Mouse (Mus musculus) cerebellum, postnatal 14 days (tissue): Measurements from ENCODE around the gene Rcbtb2.

Experiments
- DNase-seq, 2 experiments: peaks; one replicate each; pipeline ENCODE4 v3.0.0; 2021; ENCODE audit warnings: mixed read lengths in 2 of 2

Rcbtb2 gene

DNA sequence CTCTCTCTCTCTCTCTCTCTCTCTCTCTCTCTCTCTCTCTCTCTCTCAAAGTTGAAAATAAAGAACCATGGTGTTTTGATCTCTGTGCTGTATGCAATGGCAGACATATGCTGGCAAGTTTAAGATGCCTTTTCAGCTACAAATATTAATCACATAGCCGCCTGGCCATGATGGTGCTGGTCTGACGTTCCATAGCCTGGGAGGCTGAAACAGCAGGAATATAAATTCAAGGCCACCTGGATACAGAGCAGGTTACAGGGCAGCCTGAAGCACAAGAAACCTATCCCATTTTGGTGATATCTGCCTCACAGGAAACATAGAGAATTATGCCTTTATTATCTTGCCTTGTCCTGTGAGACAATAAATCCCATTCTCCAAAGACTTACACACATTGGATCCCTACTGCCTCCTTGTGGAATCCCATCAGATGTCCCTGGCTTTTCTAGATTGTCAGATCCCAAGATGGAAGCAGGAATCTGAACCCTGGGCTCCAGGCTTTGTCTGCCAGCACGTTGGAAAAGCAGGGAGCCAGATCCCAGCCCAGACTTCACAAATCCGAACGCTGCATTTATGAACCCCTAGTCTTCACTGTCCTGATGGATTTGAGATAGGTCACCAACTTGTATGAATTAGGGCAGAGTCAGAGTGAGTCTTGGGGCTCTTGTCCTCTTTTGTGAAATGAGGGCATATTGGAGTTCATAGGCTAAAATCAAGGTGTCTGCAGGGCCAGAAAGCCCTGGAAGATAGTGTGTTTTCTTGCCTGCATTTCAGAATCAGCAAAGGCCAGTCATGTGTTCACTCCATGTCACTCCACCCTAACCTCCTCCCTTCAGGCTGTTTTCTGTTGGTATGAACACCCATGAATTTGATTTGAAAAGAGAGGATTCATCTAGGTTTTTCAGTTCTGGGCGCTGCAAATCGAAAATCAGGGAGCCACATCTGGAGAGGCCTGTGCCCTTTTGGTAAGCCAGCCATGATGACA is 5.1 kb upstream of the Rcbtb2 start:
- no peak for DNase-seq

DNA sequence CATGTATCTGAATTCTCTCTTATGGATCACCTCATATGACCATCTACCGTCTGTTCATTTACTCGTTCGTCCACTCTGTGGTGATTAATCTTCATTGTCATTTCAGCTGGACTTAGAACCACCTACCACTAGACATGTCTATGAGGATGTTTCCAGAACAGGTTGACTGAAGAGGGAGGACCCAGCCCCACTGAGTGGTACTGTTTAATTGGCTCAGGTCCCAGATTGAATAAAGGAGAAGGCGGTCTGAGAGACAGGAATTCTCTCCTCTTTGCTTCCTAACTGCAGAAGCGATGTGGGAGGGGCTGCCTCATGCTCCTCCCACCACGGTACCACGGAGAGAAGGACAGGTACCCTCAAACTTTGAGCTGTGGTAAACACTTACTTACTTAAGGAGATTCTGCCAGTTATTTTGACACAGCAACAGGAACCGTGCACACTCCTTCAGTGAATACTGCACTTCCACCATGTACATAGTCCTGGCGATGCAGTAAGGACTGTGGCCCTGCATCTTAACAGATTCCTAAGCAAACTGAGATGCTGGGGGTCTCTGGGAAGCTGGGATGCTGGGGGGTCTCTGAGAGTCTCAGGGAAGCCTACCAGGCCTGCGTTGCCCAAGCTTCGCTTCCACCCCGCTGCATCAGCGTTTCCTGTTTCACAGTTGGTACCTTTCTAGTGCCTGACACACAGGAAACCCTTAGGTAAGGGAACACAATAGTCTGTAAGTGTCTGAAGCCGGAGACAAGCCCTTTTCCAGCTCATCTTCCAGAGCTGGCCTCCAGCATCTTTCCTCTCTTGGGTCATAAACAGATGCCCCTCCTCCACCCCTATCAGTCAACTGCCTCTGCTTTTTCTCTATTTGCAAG is 4.1 kb upstream of the Rcbtb2 start:
- DNase-seq, result no peak

DNA sequence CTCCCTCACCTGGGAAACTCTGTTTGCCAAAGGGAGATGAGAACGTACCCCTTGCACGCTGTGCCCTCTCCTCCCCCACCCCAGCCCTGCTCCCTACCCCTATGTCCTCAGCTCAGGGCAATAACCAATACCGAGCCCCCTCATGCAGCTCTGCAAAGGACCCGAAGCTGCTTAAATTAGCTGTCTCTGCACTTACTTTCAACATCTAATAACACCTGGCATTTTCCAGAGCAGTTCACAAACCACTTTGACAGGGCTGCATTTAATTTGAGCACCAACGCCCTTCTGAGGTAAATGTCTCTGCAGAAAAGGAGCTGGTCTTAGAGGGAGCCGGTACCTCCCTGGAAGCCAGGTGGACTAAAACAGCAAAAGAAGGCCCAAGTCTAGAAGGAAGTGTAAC is 3.4 kb upstream of the Rcbtb2 start:
- DNase-seq, result no peak

DNA sequence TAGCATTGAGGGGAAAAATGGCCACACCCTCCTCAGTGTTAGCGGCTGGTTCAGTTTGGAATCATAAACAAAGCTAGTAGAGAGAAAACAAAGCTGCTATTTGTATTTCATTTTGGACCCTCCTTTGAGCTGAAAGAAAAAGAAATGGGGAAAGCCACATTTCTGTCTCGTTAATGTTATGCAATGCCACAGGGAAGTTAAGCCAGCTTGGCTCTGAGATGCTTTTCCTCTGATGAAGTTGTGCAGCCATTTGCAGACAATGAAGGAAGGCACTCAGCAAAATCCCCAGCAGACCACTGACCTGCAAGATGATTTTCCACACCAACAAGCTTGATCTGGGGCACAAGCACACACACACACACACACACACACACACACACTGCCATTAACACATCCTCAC is 2.9 kb upstream of the Rcbtb2 start:
- no peak for DNase-seq

DNA sequence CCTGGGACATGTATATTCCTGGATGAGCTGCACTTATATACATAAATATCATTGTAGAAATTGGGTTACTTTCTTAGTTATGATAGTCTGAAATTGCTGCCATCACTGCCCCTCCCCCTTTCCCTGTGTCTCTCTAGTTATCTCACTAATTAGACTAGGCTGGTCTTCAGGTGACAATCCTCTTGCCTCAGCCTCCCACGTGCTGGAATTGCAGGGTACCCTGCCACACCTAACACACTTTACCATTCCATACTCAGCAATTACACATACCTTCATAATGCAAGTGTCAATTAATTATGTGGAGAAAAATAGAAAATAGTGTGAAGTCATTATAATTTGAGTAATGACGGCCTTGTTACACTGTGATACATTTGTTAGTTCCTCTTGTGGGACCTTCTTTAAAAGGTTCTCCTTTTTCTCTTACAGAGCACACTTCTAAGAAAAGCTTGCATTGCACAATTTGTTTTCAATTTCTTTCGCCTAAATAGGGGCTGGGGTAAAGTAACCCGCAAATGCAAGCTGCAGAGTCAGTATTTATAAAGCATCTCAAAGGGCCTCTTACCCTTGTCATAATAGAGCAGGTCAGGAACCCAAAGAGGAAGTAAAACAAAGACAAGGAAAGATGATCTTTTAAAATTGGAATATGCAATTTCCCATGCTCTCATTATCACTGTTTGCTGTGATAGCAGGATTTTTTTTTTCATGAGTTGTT is 470 bp upstream of the Rcbtb2 start:
- no peak for DNase-seq

DNA sequence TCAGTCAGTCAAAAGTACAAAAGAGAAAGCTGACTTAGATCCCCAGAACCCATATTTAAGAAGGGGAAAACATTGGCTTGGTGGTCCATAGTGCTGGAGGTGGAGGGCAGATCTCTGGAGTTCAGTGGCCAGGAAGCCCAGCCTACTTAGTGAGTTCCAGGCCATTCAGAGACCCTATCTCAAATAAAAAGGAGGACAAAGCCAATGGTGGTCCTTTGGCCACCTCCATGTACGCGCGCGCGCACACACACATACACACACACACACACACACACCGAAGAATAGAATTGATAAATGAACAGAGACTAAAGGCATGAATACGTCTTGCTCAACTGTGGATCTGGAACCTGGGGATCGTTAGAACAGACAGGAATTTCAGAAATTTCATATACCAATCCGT is 544 bp downstream of the Rcbtb2 start:
- no peak for DNase-seq

DNA sequence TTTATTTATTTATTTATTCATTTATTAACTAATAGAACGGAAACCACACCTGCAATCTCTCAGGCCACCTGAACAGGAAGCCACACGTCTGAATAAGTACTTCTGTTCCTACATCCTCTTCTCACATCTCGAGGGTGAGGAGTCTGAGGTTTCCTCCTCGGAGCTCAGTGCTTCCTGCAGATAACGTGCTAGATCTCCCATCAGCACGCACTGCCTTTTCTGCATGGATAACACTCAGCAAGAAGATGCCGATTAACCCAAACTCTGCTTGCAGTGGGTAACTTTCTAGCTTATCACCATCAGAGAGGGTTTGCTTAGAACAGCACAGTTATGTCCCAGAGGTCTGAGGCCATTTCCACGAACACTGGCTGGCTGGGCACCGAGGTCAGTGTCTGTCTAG is 949 bp downstream of the Rcbtb2 start:
- no peak for DNase-seq

DNA sequence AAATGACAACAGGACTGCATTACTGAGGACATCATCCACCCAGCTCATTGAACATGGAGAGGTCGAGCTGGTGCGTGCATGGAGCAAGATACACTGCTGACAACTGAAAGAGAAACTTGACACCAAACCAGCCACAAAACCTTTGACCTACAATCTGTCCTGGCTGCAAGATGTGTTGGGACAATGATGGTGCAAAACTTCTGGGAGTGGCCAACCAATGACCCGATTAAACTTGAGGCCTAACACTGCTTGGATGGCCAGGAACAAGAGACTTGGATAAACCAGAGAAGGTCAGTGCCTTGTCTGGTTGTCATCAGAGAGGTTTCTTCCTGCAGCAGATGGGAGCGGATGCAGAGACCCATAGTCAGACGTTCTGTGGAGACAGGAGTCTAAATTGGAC is 7.7 kb downstream of the Rcbtb2 start:
- no peak for DNase-seq

DNA sequence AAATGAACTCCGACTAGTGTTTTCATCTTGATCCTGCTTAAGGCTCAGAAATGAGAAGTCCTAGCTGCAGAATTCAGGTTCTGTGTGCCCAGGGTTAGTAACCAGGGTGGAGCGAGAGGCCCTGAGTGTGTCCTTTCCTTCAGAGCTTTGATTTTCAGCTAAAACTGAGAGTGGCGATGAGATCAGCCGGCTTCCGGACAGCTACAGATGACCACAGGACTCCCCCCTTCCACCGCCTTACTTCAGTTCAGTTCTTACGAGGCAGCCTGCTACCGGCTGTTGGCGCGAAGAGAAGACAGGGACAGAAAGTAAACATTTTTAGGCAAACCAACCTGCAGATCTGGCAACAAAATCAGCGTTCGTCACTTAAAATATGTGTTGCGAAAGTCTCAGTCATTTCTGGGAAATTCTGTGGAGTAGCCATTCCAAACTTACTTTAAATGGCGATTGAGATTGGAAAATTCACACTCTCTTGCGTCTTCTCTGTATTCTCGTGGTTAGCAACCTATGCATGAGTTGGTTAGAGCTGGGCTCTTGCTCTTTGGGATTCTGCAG is 9.1 kb downstream of the Rcbtb2 start:
- no peak for DNase-seq

DNA sequence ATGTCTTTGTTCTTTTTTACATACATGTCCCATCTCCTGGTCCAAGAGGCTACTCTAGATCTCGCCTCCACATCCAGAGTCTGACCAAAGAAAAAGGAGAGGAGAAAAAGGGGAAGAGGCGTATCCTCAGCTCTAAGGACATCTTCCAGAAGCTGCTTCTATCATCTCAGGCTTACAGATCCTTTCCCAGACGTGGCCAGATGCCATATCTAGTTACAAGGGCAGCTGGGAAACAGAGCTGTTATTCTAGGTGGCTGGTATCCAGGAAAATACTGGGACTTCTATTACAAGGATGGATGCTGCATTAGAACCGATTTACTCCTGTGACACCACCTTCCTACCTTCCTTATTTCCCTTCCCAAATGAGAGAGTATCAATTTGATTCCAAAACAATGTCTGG is 9.9 kb downstream of the Rcbtb2 start:
- DNase-seq, result no peak

DNA sequence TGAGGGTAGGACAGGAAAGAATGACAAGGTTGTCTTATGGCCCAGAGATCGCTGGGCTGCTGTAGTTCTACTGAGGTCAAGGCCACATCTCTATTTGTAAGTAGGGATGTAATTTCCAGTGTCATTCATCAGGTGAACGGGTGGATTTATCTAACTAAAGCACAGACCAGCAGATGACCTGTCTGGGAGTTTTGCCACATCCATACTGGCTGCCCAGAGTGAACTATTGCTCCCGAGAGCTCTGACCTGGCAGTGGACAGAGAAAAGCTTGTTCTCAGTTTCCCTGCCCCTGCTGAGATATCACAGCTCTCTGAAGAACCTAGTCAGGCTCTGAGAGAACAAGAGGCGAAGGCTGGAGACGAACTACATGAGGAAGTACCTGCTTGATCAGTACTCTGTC is 14.4 kb downstream of the Rcbtb2 start:
- DNase-seq, result no peak

DNA sequence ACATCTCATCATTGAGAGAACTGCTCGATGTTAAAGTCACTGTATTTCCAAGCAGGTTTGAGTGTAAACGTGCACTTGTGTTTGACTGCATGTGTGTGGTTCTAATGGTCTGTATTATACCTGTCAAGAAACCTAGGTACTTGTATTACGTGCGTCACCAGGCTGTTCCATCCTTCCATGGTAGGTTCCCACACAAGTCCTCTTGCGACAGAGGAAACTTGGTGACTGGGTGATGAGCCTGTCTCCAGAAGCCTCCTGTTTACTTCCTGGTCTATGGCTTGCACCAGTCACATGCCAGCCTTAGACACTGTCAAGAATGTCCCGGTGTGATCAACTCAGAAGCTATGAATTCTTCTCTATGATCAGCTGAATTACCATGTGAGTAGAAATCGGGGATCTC is 15.6 kb downstream of the Rcbtb2 start:
- no peak for DNase-seq

DNA sequence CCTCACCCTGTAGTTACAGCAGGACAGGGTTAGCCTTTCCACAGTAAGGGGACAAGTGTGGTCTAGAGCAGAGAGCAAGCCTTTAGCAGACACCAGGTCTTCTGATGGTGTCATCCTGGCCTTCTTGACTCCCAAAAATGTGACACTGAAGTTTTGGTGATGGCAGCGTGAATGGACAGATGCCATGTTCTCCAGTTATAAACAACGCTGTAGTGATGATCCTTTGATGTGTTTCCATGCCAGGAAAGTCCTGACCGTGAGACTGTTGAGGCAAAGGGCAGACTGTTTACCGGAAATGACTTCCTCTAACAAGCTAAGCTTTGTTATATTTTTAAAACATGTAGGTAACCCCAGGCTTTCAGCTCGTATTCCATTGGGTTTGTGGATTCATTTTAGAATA is 17.0 kb downstream of the Rcbtb2 start:
- DNase-seq, result no peak

DNA sequence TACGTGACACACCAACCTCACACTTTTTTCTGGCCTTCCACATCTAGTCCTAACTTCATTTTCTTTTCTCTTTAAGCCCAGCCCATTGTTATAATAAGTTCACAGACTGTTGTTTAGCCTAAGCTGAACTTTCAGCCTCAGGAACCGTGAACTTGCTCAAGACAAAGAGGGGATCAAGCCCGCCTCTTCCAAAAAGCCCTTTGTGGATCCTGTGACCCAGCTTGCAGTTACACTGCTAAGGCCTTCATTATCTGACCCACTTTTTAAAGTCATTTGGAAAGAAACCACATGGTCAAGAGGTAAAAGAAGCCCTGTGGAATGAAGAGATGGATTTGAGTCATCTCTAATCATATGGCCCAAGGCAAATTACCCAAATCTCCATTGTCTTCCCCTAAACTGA is 19.0 kb downstream of the Rcbtb2 start:
- no peak for DNase-seq

DNA sequence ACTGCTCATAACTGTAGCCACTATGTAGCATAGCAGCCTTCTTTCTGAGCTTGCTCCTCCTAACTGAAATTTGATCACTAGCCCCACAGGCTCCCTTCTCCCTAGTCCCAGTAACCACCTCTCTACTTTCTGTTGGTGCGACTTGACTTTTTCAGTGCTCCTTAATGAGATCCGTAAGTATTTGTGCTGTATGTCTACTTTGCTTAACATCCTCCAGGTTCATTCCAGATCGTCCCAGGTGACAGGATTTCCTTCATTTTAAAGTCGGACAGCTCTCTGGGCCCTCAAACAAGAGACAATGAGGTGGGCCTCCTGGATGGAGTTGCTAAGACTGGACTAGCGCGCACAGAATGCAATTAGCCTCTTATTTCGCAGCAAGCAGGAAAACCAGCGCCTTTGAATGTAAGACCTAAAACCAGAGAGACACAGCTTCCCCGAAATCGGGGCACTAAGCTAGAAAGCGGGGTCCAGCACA is 19.6 kb downstream of the Rcbtb2 start:
- DNase-seq, result no peak

DNA sequence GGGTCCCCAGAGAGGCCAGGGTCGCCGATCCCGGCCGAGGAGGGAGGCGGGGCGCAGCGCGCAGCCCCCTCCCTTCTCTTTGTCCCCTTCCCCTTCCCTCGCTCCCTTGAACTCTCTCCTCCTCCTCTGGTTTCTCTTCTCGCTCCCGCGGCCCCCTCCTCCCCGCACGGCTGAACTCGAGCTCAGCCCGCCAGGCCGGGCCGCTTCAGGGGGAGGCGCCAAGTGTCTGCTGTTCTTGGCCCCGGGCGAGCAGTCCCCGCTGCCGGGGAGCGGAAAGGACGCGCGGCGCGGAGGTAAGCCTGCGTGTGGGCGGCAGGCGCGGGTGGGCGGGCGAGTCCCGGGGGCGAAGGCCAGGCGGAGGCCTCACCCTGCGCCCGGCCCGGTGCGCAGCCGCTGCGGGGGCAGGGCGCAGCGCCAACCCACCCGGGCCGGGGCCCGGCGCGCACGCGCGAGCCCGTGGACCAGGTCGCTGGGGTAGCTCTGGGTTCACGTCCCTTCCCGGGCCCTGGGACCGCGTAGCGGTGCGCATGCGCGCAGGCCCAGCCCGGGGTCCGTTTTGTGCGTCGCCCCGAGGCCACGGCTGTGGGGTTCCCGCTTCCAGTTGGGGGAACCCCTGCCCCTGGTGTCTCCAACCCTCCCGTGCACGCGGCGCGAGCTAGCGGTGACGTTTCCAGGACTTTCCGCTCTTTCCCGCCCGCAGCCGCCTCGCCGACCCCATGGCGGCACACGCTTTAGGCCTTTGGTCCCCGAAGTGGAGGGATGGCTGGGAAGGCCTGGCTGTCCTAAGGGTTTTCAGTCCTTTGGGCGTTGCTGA is 20.3 kb downstream of the Rcbtb2 start:
- DNase-seq, result peak; percentile 86 to 91

DNA sequence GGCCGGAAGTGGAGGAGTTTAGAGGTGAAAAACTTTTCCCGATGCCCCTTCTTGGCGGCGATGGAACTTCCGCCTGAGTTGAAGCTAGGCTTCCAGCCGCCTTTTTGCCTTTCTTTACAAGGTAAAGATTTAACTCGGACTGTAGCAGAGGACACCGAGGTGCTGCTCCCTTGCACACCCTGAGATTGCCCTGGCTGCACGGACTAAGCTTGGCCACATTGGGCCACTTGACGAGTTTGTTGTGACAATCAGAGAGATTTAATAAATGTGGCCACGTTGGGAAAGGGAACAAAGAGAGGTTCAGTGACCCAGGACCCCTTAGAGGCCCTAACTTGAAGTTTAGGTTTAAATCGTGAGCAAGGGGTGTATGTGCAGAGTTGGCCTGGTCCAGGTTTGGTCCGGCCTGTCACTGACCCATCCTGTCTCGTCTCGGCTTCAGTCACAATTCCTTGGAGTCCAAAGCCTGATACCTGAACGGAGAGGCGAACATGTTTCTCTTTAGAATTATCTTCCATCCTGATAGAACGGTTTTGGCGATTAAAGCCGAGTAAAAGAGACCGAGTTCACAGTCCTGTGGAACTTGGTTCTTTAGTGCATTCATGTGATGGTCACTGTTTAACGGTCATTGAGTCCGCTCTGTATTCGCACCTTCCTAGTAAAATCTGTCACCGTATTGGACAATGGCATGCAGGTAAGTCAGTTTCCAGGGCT is 21.0 kb downstream of the Rcbtb2 start:
- DNase-seq, result no peak

DNA sequence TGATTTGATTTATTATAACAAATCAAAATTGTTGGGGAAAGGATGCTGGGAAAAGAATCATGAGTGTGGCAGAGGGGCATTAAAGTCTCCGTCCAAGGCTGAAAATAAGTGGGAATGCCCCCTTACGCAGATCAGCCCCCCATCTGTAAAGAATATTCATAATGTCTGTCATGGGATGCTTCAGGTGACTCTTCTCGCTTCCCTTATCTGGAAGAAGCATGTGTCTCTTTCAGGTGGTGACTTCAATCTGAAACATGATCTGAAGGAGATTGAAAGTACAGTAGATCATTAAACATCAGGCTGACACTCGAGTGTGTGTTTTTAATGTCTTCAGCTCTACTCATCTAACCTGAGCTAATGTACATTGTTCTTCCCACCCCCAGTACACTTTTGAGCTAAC is 22.7 kb downstream of the Rcbtb2 start:
- no peak for DNase-seq

DNA sequence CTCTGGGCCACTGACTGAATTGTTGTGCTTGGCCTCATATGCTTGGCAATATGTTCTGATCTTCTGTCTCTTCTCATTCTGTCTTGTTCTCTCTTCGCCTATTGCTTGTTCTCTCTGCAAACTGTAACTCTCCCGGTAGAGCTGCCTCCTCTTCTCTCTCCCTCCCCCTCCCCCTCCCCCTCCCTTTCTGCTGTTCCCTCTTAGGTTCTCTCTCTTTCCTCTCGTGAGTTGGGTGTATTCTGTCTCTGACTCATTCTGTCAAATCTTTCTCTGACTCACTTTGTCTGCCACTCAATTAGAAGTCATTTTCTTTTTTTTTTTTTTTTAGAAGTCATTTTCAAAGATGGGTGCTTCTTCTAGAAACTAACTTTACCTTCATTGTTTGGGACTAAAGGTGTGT is 23.9 kb downstream of the Rcbtb2 start:
- no peak for DNase-seq

DNA sequence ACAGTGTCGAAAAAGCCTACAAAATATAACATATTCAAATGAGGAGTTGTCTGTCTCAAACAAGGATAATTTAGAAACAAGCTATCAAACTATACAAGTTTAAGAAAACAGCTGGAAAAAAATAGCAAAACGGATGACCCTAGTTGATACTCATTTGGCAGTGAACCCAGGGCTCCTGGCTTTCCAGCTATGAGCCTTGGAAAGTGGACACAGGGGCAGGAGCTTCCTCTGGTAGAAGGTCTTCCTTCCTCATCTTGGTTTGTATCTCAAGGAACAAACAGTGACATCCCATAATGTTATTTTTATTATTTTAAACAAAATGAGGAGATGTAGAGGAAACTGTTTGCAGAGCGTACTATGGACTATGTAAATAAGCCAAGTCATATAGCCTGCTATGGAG is 25.3 kb downstream of the Rcbtb2 start:
- DNase-seq, result no peak

DNA sequence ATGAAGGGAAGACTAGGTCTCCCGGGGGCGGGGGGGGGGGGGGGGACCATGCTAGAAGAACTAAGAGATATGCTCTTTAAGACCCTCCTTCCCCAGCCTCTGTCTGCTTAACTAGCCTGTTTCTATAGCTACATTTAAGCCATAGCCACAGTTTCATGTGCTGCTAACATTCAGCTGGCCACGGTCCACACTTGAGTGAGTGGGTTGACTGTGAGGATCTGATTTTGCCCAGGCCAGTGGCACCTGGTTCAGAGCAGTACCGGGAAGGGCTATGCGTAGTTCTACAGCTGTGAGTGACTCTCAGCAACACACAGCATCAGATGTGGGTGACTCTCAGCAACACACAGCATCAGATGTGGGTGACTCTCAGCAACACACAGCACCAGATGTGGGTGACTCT is 38.5 kb downstream of the Rcbtb2 start:
- DNase-seq, result no peak
